In the genomic region with DNA sequence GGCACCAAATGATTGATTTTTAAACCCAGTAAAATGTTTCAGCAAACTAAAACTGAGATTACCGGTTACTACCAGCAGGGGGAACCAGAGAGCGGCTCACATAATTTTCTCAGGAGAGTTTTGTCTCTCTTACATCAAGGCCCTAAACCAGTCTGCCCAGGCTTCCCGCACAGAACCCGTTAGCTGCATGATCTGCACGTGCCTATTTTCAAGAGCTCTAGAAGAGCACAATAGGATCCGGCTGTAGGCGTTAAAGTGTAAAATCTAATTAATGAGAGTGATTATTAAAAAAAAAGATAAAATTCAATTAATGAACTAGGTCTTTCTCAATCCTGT, we compare ENCODE assay signal across 9 mouse cellular contexts. TPM values are rescaled to one million over a fixed set of nuclear protein-coding genes. Genes with fewer than 3 reads are reported as not detected.
A peak's percentile ranks its signal among the peaks of the same experiment; 100 is the strongest.
DNase-seq lines count a peak whose midpoint lies in the region; TF ChIP-seq lines count a peak whose summit lies in the region.
"Had no signal": no experiment of that assay in that cellular context is flagged by ENCODE, and none has a peak within 500 bp of the region (broad histone marks: within the 10 kb centered on the region; RNA-seq: fewer than 3 reads in every experiment).

No protein-coding gene starts in this region.

- no peak overlapping the region for H3K9ac ChIP-seq in liver, adult 2 months (ENCODE audit: low read depth, low read length)
- H3K9ac ChIP-seq: embryonic facial prominence, embryonic 15.5 days had no signal

- TF ChIP-seq CTCF in liver, adult 2 months (IDR thresholded peaks at IDR 0.05; ENCODE audit: low read depth, low read length) = no peak; the same call in 1 of the 2 replicates

- DNase-seq in urinary bladder, adult 18-20 months (ENCODE audit: low spot score in 2 of 2) = peak; percentile 27 to 31
- no peak for DNase-seq in urinary bladder, adult 2 months (ENCODE audit: low spot score)
- DNase-seq in cerebellum, postnatal 10 days = peak; percentile 75 to 80
- DNase-seq in gastrocnemius, adult 8-10 months (ENCODE audit: low spot score in 2 of 2) = peak; percentile 22 to 37
- peak; percentile 37 to 70 for DNase-seq in kidney, adult 8-10 months
- peak; percentile 55 for DNase-seq in liver, adult 2 months (ENCODE audit: extremely low read depth, low read depth, low spot score)
- DNase-seq in natural killer cell, adult 2 months (ENCODE audit: low spot score in 2 of 2) = peak; percentile 1 to 3
- peak; percentile 27 for DNase-seq in thymus, postnatal 25 days

- no peaks in the 10 kb centered on the region for H3K27me3 ChIP-seq in liver, adult 2 months (ENCODE audit: control insufficient read depth, insufficient read depth, low read length)
- H3K27me3 ChIP-seq: embryonic facial prominence, embryonic 15.5 days had no signal

- TF ChIP-seq POLR2A in liver, adult 2 months (IDR thresholded peaks at IDR 0.05; ENCODE audit: extremely low read depth, insufficient read depth, low read length) = no peak

- H3K4me3 ChIP-seq in liver, adult 2 months (ENCODE audit: insufficient read depth, low read depth, low read length) = no peak overlapping the region
- H3K4me3 ChIP-seq: embryonic facial prominence, embryonic 15.5 days had no signal

- no peak overlapping the region for H3K27ac ChIP-seq in liver, adult 2 months (replicated peaks; ENCODE audit: insufficient read depth, low read depth, low read length)
- H3K27ac ChIP-seq: embryonic facial prominence, embryonic 15.5 days had no signal

- peaks cover 65% of the 10 kb centered on the region for H3K36me3 ChIP-seq in liver, adult 2 months (ENCODE audit: control insufficient read depth, insufficient read depth, low read length)
- H3K36me3 ChIP-seq: embryonic facial prominence, embryonic 15.5 days had no signal

- WGBS in liver, adult 2 months = 13% methylated on average over 7 of the region's 7 CpGs

- peaks cover 11% of the 10 kb centered on the region for H3K4me1 ChIP-seq in liver, adult 2 months (ENCODE audit: control insufficient read depth, insufficient read depth, low read length)
- H3K4me1 ChIP-seq: embryonic facial prominence, embryonic 15.5 days had no signal

- peaks cover 2% of the 10 kb centered on the region for H3K79me2 ChIP-seq in liver, adult 2 months (ENCODE audit: control insufficient read depth, insufficient read depth, low read length)

RNA-seq across cellular contexts. Expression of a gene that starts 57.3 kb away (rescaled TPM):
- 24.7 and 27.9 TPM in 2 replicates for polyA plus RNA-seq in urinary bladder, adult 2 months (2012; rRNA removed)
- 10 to 100 TPM in 3 of 4 experiments, 1 to 10 TPM in 1; 9.9 to 11.7 (median 11.0) TPM for total RNA-seq in gastrocnemius, adult 8-10 months (2022)
- total RNA-seq in liver, adult 2 months (2014; rRNA removed) = 145 and 165 TPM in 2 replicates
- polyA plus RNA-seq in liver, adult 2 months (2012; rRNA removed) = 37.1 and 44.2 TPM in 2 replicates

Comparison
In these comparisons a context has a peak if more than half of its experiments do, and no peak if none do; other contexts are left out.
1. RNA of a gene that starts 57.3 kb away (total RNA-seq): 145 to 165 TPM in liver, adult 2 months; 9.9 to 11.7 TPM in gastrocnemius, adult 8-10 months; every median in the first group is over 10 times any median in the second.